Mouse (Mus musculus) bone marrow macrophage, adult 2 months (primary cell): ENCODE data around the gene Ube3c.

ENCODE experiments used
- CTCF ChIP-seq: IDR thresholded peaks from 2 replicates; pipeline ENCODE4 v1.5.1; 2012; ENCODE audit warnings: low read depth, mild to moderate bottlenecking, low read length, moderate library complexity
- POLR2A ChIP-seq: IDR thresholded peaks from 2 replicates; pipeline ENCODE4 v1.6.1; 2012; ENCODE audit warnings: mild to moderate bottlenecking, low read depth, low read length, borderline replicate concordance

- TF ChIP-seq CTCF: no peak
- TF ChIP-seq POLR2A: no peak
Observed at GRCm38 (mm10) chr5:29629941-29630340, 60.9 kb downstream of the Ube3c start.
